Mouse (Mus musculus) cerebellum, adult 2 months (tissue): ENCODE measurements around the gene Ssu2. TPM values are rescaled to one million over a fixed set of nuclear protein-coding genes. Genes with fewer than 3 reads are reported as not detected.

ENCODE experiments used
- DNase-seq, 2 experiments: peaks; one replicate each; pipeline ENCODE4 v3.0.0; 2021
- H3K27ac ChIP-seq: fragments of 200-500 bp; 2 replicates; pipeline ENCODE4 v1.5.1; 2012; ENCODE audit warnings: low read length, control low read depth, inconsistent platforms; ENCODE audit not compliant: insufficient read depth
- H3K27me3 ChIP-seq: fragments of 200-500 bp; 2 replicates; pipeline ENCODE4 v1.6.1; 2012; ENCODE audit warnings: inconsistent platforms, mild to moderate bottlenecking, low read length, moderate library complexity; ENCODE audit not compliant: control insufficient read depth, insufficient read depth
- H3K4me1 ChIP-seq: fragments of 200-500 bp; 2 replicates; pipeline ENCODE4 v1.6.1; 2011; ENCODE audit warnings: low read length; ENCODE audit not compliant: control insufficient read depth, insufficient read depth
- H3K4me3 ChIP-seq: fragments of 200-500 bp; replicated peaks from 2 replicates; pipeline ENCODE3; 2011; ENCODE audit warnings: mild to moderate bottlenecking, low read depth, low read length, control low read depth; ENCODE audit not compliant: insufficient read depth
- CTCF ChIP-seq: fragments of 200-500 bp; IDR thresholded peaks from 2 replicates; pipeline ENCODE4 v1.5.1; 2011; ENCODE audit warnings: low read depth, mild to moderate bottlenecking, control low read depth, low read length, moderate library complexity, borderline replicate concordance; ENCODE audit not compliant: insufficient read depth
- POLR2A ChIP-seq: fragments of 200-500 bp; IDR thresholded peaks from 2 replicates; pipeline ENCODE4 v1.6.1; 2011; ENCODE audit warnings: low read length, control low read depth, borderline replicate concordance; ENCODE audit not compliant: insufficient read depth
- WGBS: fragments of 180-500 bp; shearing (Covaris S2); methylation state at CpG from one replicate; pipeline ENCODE4 v1.1.7; 2018; 5-methylcytosine and 5-hydroxymethylcytosine counted together
- polyA plus RNA-seq: library from polyadenylated mRNA; depleted of rRNA; stranded (reverse); fragments of >200 nt; gene quantifications from 2 replicates; pipeline ENCODE4 v1.2.3, GENCODE M21; 2012; rRNA removed

Ssu2 gene
- 0.18 and 0.29 TPM in 2 replicates for polyA plus RNA-seq

DNA sequence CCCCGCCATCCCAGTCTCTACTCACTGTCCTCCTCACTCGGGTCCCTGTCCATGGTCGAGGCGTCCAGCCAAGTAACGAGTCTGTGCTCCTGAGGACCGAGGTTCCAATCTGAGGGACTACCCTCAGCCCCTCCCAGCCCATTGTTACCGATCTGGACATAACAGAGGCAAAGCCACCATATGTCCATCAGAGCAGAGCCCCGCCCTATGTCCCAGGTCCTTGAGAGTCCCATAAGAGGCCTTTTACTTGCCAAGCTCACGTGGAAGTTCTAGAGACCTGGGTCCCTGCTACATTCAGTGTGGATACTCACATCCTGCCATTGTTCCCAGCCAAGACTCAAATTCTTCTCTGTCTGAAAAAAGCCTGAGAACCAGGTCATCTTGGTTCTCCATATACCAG is at the start of gene Ssu2:
Gene Ssu2 (minus strand): TSS at position 77 of the 400 bp plus-strand sequence.
- no peak within 1 kb of the TSS for H3K27ac ChIP-seq
- WGBS: 65% methylated on average over 9 of the region's 9 CpGs
- H3K27me3 ChIP-seq: no peaks in the 10 kb centered on the region
- TF ChIP-seq CTCF (no peak), POLR2A (no peak)
- H3K4me1 ChIP-seq: no peaks in the 10 kb centered on the region; the same call in 1 of the 2 replicates
- H3K4me3 ChIP-seq: no peak within 1 kb of the TSS
- no peak for DNase-seq

DNA sequence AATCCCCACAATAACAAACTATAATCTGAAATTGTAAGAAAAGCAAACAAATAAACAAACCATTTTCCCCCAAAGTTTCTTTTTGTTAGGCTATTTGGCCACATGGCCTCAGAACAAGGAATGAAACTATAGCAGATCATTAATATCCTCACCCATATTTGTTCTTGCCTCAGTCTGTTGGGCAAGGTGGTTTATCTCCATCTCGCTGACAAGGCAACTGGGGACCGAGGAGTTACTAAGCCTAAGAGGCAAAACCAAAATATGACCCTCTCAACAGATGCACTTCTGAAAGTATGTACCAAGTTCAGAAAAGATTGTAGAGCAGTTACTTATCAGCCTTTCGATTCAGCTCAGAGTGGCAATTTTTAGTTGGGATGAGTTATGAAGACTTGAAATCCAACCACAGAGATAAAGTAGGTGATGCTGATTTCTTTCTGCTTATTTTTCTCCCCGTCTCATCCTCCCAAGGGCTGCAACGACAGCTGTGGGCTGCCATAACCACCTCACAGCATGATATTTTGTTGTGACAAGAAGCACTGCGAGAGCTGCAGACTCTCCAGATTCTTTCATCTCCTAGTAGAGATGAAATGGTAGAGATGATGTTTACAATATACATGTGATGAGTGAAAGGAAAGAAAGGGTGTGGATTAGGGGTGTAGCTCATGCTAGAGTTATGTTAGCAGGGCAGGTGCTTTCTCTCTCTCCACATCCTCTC is 38.4 kb upstream of the Ssu2 start:
- Histone ChIP-seq H3K27ac (no peak overlapping the region), H3K4me1 (no peaks in the 10 kb centered on the region), H3K27me3 (no peaks in the 10 kb centered on the region), H3K4me3 (no peak overlapping the region)
- 54% methylated on average over 6 of the region's 6 CpGs for WGBS
- DNase-seq: no peak
- TF ChIP-seq POLR2A (no peak), CTCF (no peak)

GRCm38 (mm10) chr6:112423746-112424501 is 36.1 kb upstream of the Ssu2 start:
- no peak for DNase-seq
- Histone ChIP-seq H3K27me3 (no peaks in the 10 kb centered on the region), H3K27ac (no peak overlapping the region), H3K4me1 (no peaks in the 10 kb centered on the region), H3K4me3 (no peak overlapping the region)
- TF ChIP-seq CTCF (no peak), POLR2A (no peak)
- 46% methylated on average over 8 of the region's 8 CpGs for WGBS

DNA sequence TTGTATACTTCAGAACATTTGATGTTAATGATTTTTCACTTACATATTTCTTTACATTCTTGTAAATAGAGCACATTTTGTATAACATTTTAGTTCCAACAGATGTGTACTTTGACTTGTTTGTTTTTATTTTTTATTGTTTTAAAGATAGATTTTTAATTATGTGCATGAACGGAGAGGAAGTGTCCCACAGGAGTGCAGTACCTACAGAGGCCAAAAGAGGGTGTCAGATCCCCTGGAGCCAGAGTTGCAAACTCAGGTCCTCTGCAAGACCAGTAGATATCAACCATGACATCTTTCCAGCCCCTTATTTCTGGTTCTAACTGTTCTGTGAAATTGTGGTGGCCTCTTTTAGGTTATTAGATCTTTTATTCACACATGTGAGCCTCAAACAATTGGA is 33.1 kb upstream of the Ssu2 start:
- Histone ChIP-seq H3K27me3 (no peaks in the 10 kb centered on the region), H3K4me1 (no peaks in the 10 kb centered on the region), H3K4me3 (no peak overlapping the region), H3K27ac (no peak overlapping the region)
- 100% methylated on average over 1 of the region's 1 CpGs for WGBS
- no peak for DNase-seq
- TF ChIP-seq CTCF (no peak), POLR2A (no peak)

DNA sequence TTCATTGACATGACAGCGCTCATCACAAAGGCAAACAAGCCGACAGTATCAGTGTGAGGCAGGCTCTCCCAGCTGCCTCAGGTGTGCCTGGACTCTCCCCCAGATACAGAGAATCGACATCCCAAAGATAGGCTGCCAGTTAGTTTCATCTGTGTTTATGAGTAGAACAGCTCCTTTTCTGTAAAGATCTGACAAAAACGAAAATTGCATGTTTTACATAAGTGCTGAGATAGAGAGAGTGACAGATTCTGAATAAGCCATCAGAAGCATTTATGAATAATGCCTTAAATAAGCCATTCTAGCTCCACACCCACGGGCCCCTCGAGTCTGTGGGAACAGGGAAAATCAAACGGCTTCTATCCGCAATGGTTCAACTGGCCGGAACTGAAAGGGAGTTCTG is 31.5 kb upstream of the Ssu2 start:
- Histone ChIP-seq H3K4me3 (no peak overlapping the region), H3K27me3 (no peaks in the 10 kb centered on the region), H3K27ac (no peak overlapping the region), H3K4me1 (no peaks in the 10 kb centered on the region)
- TF ChIP-seq POLR2A (no peak), CTCF (no peak)
- DNase-seq: no peak
- 65% methylated on average over 9 of the region's 9 CpGs for WGBS

- no peak for DNase-seq
- H3K27ac ChIP-seq: no peak overlapping the region
- H3K4me3 ChIP-seq: no peak overlapping the region
- H3K4me1 ChIP-seq: no peaks in the 10 kb centered on the region; the same call in 1 of the 2 replicates
- H3K27me3 ChIP-seq: no peaks in the 10 kb centered on the region; the same call in 1 of the 2 replicates
- TF ChIP-seq CTCF (no peak), POLR2A (no peak)
- WGBS: 83% methylated on average over 5 of the region's 5 CpGs
Measured at GRCm38 (mm10) chr6:112404111-112404510, 16.3 kb upstream of the Ssu2 start.

GRCm38 (mm10) chr6:112401953-112402683 is 14.3 kb upstream of the Ssu2 start:
- 40% methylated on average over 12 of the region's 12 CpGs for WGBS
- no peak for DNase-seq
- Histone ChIP-seq H3K4me1 (no peaks in the 10 kb centered on the region; the same call in 1 of the 2 replicates), H3K27ac (no peak overlapping the region), H3K27me3 (no peaks in the 10 kb centered on the region; the same call in 1 of the 2 replicates), H3K4me3 (no peak overlapping the region)
- TF ChIP-seq POLR2A (no peak), CTCF (no peak)

DNA sequence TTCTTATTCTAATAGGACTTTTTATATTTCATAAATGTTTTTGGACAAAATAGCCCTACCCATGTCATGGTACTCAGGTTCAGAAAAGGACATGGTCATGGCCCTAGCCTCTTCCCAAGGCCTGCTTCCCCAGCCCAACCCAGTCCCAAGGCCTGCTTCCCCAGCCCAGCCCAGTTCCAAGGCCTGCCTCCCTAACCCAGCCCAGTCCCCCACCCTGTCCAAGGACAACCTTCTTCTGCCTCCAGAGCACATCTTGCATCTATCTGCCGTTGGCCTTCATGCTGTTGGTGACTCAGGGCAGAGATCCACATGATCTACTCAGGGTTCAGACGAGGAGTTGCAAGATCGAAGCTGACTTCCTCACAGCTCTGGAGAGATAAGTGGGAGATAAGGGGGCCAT is 9.5 kb upstream of the Ssu2 start:
- WGBS: 90% methylated on average over 3 of the region's 3 CpGs
- H3K4me1 ChIP-seq: no peaks in the 10 kb centered on the region; the same call in 1 of the 2 replicates

More for the DNA sequence above, 9.5 kb upstream of the Ssu2 start:
- DNase-seq: no peak
- TF ChIP-seq CTCF (no peak), POLR2A (no peak)
- Histone ChIP-seq H3K4me3 (no peak overlapping the region), H3K27me3 (no peaks in the 10 kb centered on the region; the same call in 1 of the 2 replicates), H3K27ac (no peak overlapping the region)
